Mouse (Mus musculus) lung, postnatal 25 days (tissue): ENCODE measurements around the gene Prss44.
A peak's percentile ranks its signal among the peaks of the same experiment; 100 is the strongest.

Source experiments
- DNase-seq: peaks from one replicate; pipeline ENCODE4 v3.0.0; 2022; ENCODE audit warnings: low spot score

Prss44 gene

GRCm38 (mm10) chr9:110833021-110833420 lies 19.2 kb downstream of the Prss44 start:
- DNase-seq, result no peak

- DNase-seq, result no peak
These were observed 20.6 kb downstream of the Prss44 start, which contains the start of gene Prss45 for GRCm38 (mm10) chr9:110834411-110834810. TSS of gene Prss45 (plus strand) at chr9:110834588.

GRCm38 (mm10) chr9:110834961-110835360 lies 21.2 kb downstream of the Prss44 start:
- no peak for DNase-seq

GRCm38 (mm10) chr9:110836112-110836511 lies 22.3 kb downstream of the Prss44 start:
- peak; percentile 44 for DNase-seq

GRCm38 (mm10) chr9:110840905-110841304 lies 27.1 kb downstream of the Prss44 start:
- DNase-seq, result no peak

- DNase-seq, result peak; percentile 70
These were observed 27.6 kb downstream of the Prss44 start for GRCm38 (mm10) chr9:110841438-110841837.

- no peak for DNase-seq
These were observed 30.4 kb downstream of the Prss44 start, which contains the start of gene Prss46 for GRCm38 (mm10) chr9:110844206-110844605. TSS of gene Prss46 (plus strand) at chr9:110844506.

GRCm38 (mm10) chr9:110849162-110849561 lies 35.4 kb downstream of the Prss44 start:
- DNase-seq, result no peak

GRCm38 (mm10) chr9:110855903-110856302 lies 42.1 kb downstream of the Prss44 start:
- no peak for DNase-seq

- no peak for DNase-seq
These were observed 43.1 kb downstream of the Prss44 start for GRCm38 (mm10) chr9:110856920-110857319.

- DNase-seq, result no peak
These were observed 44.1 kb downstream of the Prss44 start, which contains the start of gene Prss50 for GRCm38 (mm10) chr9:110857781-110858472. TSS of gene Prss50 (plus strand) at chr9:110857967.

- no peak for DNase-seq
These were observed 44.7 kb downstream of the Prss44 start for GRCm38 (mm10) chr9:110858523-110858922.

- no peak for DNase-seq
These were observed 45.3 kb downstream of the Prss44 start for GRCm38 (mm10) chr9:110858967-110859596.

- peak; percentile 71 for DNase-seq
These were observed 57.2 kb downstream of the Prss44 start for GRCm38 (mm10) chr9:110871030-110871429.
